18 mouse cellular contexts compared by ENCODE assay signal in genomic region chr9:79890488-79890887, GRCm38 (mm10).
DNase-seq lines count a peak whose midpoint lies in the region; ATAC-seq and TF ChIP-seq lines count a peak whose summit lies in the region.
"Had no signal": no experiment of that assay in that cellular context is flagged by ENCODE, and none has a peak within 500 bp of the region (broad histone marks: within the 10 kb centered on the region; RNA-seq: fewer than 3 reads in every experiment).

No protein-coding gene starts in this region.

- no peaks in the 10 kb centered on the region for H3K27me3 ChIP-seq in heart, adult 2 months (ENCODE audit: control insufficient read depth, insufficient read depth, low read length)
- H3K27me3 ChIP-seq in hindbrain, embryonic 16.5 days (replicated peaks; ENCODE audit: control insufficient read depth, insufficient read depth, low read length) = no peaks in the 10 kb centered on the region
- no peaks in the 10 kb centered on the region for H3K27me3 ChIP-seq in neural tube, embryonic 12.5 days (replicated peaks)

- H3K9ac ChIP-seq in heart, adult 2 months (ENCODE audit: low read depth, low read length) = no peak overlapping the region
- no peak overlapping the region for H3K9ac ChIP-seq in hindbrain, embryonic 16.5 days (ENCODE audit: low read depth, low read length)
- H3K9ac ChIP-seq in neural tube, embryonic 12.5 days = no peak overlapping the region

- ATAC-seq in hindbrain, embryonic 16.5 days = peak; percentile 53; the same call in 1 of the 2 replicates
- peak; percentile 33 for ATAC-seq in neural tube, embryonic 12.5 days (ENCODE audit: low FRiP score, low read depth)

- peaks cover 8% of the 10 kb centered on the region for H3K4me1 ChIP-seq in heart, adult 2 months (ENCODE audit: control insufficient read depth, insufficient read depth, low read length)
- no peaks in the 10 kb centered on the region for H3K4me1 ChIP-seq in hindbrain, embryonic 16.5 days (ENCODE audit: control insufficient read depth, insufficient read depth, low read depth, low read length)
- H3K4me1 ChIP-seq in neural tube, embryonic 12.5 days = peaks cover 9% of the 10 kb centered on the region

- intact Hi-C loops in heart, adult 2 months (cut with DNase I) = no loop called here

- TF ChIP-seq CTCF in heart, adult 2 months (IDR thresholded peaks at IDR 0.05) = no peak

- H3K9me3 ChIP-seq in hindbrain, embryonic 16.5 days (ENCODE audit: control insufficient read depth, low read length) = no peaks in the 10 kb centered on the region
- no peaks in the 10 kb centered on the region for H3K9me3 ChIP-seq in neural tube, embryonic 12.5 days

- peaks cover 1% of the 10 kb centered on the region; the same call in 1 of the 2 replicates for H3K79me2 ChIP-seq in heart, adult 2 months (replicated peaks; ENCODE audit: control insufficient read depth, insufficient read depth, low read length)

- WGBS in heart, adult 2 months = 59% methylated on average over 4 of the region's 4 CpGs
- WGBS in hindbrain, embryonic 16.5 days = 13% methylated on average over 4 of the region's 4 CpGs
- 20% methylated on average over 4 of the region's 4 CpGs for WGBS in neural tube, embryonic 12.5 days

- peak; percentile 84 for DNase-seq in heart, adult 11 months
- DNase-seq in heart, adult 2 months = no peak
- peak; percentile 59 for DNase-seq in embryo, embryonic 10.5 days (ENCODE audit: low spot score)
- no peak for DNase-seq in layer of hippocampus, adult 9-11 months
- no peak for DNase-seq in natural killer cell, adult 2 months (ENCODE audit: low spot score in 2 of 2)
- no peak for DNase-seq in kidney, postnatal 10 days
- DNase-seq: cerebellum, adult 18-20 months; heart, postnatal 4 days; kidney, adult 18-20 months; kidney, postnatal 36 days; liver; lung, adult 2 months; right cerebral cortex, postnatal 14 days; thymus, adult 2 months had no signal

- H3K4me2 ChIP-seq in hindbrain, embryonic 16.5 days (ENCODE audit: low read length) = no peak overlapping the region
- H3K4me2 ChIP-seq in neural tube, embryonic 12.5 days (replicated peaks) = no peak overlapping the region
- H3K4me2 ChIP-seq: heart, embryonic 11.5 days had no signal

- peaks cover 20% of the 10 kb centered on the region for H3K36me3 ChIP-seq in heart, adult 2 months (ENCODE audit: control insufficient read depth, insufficient read depth, low read length)
- H3K36me3 ChIP-seq in hindbrain, embryonic 16.5 days (ENCODE audit: control insufficient read depth, insufficient read depth, low read length) = no peaks in the 10 kb centered on the region
- no peaks in the 10 kb centered on the region for H3K36me3 ChIP-seq in neural tube, embryonic 12.5 days

- H3K27ac ChIP-seq in heart, adult 2 months = no peak overlapping the region
- H3K27ac ChIP-seq in hindbrain, embryonic 16.5 days (ENCODE audit: low read depth, low read length) = no peak overlapping the region
- H3K27ac ChIP-seq in neural tube, embryonic 12.5 days = no peak overlapping the region

- TF ChIP-seq EP300 in heart, adult 2 months (IDR thresholded peaks at IDR 0.05; ENCODE audit: insufficient read depth, low read depth, low read length) = no peak

- H3K4me3 ChIP-seq in heart, adult 2 months = no peak overlapping the region
- no peak overlapping the region for H3K4me3 ChIP-seq in hindbrain, embryonic 16.5 days (ENCODE audit: low read length)
- H3K4me3 ChIP-seq in neural tube, embryonic 12.5 days = no peak overlapping the region
- H3K4me3 ChIP-seq: erythroblast, embryonic 14.5 days had no signal

- no peak for TF ChIP-seq POLR2A in heart, adult 2 months (IDR thresholded peaks at IDR 0.05; ENCODE audit: insufficient read depth, low read depth, low read length)

Comparison
In these comparisons a context has a peak if more than half of its experiments do, and no peak if none do; other contexts are left out.
1. DNase-seq: peak in heart, adult 11 months (single experiment) and embryo, embryonic 10.5 days (single experiment); none in heart, adult 2 months (0 of 2), layer of hippocampus, adult 9-11 months (single experiment), natural killer cell, adult 2 months (0 of 2) and kidney, postnatal 10 days (single experiment).